Mouse (Mus musculus) testis, adult 2 months (tissue): ENCODE measurements at regions not wholly inside any gene's neighbourhood (a gene's known extent, or its start where the extent isn't known, plus 50 kb on each side); places are given as distances from the start of the nearest gene placed in this dataset.

Source experiments
- H3K27ac ChIP-seq: fragments of 200-500 bp; 2 replicates; pipeline ENCODE4 v1.5.1; 2012; ENCODE audit warnings: low read depth, low read length; ENCODE audit not compliant: control insufficient read depth, insufficient read depth
- H3K27me3 ChIP-seq: fragments of 200-500 bp; 2 replicates; pipeline ENCODE4 v1.6.1; 2012; ENCODE audit warnings: mild to moderate bottlenecking, low read length, moderate library complexity; ENCODE audit not compliant: control insufficient read depth, insufficient read depth
- H3K36me3 ChIP-seq: fragments of 200-500 bp; 2 replicates; pipeline ENCODE4 v1.6.1; 2012; ENCODE audit warnings: mild to moderate bottlenecking, low read length; ENCODE audit not compliant: control insufficient read depth, insufficient read depth
- H3K4me1 ChIP-seq: fragments of 200-500 bp; 2 replicates; pipeline ENCODE4 v1.6.1; 2012; ENCODE audit warnings: low read length; ENCODE audit not compliant: control insufficient read depth, insufficient read depth
- H3K4me3 ChIP-seq: fragments of 200-500 bp; 2 replicates; pipeline ENCODE4 v1.5.1; 2012; ENCODE audit warnings: low read depth, mild to moderate bottlenecking, low read length, moderate library complexity, mixed read lengths; ENCODE audit not compliant: control insufficient read depth
- CTCF ChIP-seq: fragments of 200-500 bp; IDR thresholded peaks from 2 replicates; pipeline ENCODE4 v1.5.1; 2012; ENCODE audit warnings: low read depth, mild to moderate bottlenecking, inconsistent platforms, low read length, moderate library complexity; ENCODE audit not compliant: control insufficient read depth, insufficient read depth, insufficient replicate concordance
- POLR2A ChIP-seq: fragments of 200-500 bp; IDR thresholded peaks from 2 replicates; pipeline ENCODE4 v1.6.1; 2012; ENCODE audit warnings: low read depth, mild to moderate bottlenecking, inconsistent platforms, low read length, moderate library complexity; ENCODE audit not compliant: control insufficient read depth

DNA sequence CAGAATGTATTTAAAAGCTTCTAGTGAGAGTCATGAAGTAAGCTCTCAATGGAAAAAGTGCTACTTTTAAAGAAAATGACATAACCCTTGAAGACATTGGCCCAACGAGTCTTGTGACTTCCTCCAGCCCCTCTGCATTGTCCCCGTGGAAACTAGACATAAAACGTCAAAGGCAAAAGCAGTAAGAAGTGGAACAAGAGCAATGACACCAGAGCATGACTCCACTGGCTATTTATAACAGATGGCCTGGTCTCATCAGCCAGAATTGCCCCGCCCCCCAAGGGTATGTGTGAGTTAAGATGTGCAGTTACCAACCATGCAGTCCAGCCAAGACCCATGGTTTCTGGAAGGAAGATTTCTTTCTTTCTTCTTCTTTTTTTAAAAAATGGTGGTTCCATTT is 161.6 kb upstream of the Igf1 start:
- no peak overlapping the region for H3K4me3 ChIP-seq
- H3K36me3 ChIP-seq, result no peaks in the 10 kb centered on the region
- H3K4me1 ChIP-seq, result peaks cover 3% of the 10 kb centered on the region; the same call in 1 of the 2 replicates
- no peak for TF ChIP-seq POLR2A
- TF ChIP-seq CTCF, result no peak
- no peak overlapping the region for H3K27ac ChIP-seq
- H3K27me3 ChIP-seq, result no peaks in the 10 kb centered on the region

DNA sequence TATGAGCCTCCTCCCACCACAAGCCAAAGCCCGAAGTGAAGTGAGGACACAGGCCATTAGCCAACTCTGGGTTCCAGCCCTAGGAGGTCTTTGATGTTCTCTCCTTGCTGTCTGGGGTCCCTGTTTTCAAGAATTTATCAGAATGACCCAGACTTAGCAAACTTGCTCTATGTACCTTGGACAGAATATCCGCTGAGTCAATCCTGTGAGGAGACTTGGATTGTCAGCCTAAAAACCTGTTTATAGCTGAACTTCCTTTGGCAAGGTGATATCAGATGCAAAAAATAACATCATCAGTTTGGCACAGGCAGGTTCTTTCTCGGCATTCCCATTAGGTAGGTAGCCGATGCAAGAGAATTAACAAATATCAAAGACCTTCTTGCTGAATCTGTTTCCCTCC is 146.9 kb upstream of the Igf1 start:
- no peaks in the 10 kb centered on the region for H3K4me1 ChIP-seq
- H3K27me3 ChIP-seq, result no peaks in the 10 kb centered on the region
- no peak overlapping the region for H3K27ac ChIP-seq
- H3K4me3 ChIP-seq, result no peak overlapping the region
- TF ChIP-seq POLR2A (no peak), CTCF (no peak)
- H3K36me3 ChIP-seq, result no peaks in the 10 kb centered on the region

DNA sequence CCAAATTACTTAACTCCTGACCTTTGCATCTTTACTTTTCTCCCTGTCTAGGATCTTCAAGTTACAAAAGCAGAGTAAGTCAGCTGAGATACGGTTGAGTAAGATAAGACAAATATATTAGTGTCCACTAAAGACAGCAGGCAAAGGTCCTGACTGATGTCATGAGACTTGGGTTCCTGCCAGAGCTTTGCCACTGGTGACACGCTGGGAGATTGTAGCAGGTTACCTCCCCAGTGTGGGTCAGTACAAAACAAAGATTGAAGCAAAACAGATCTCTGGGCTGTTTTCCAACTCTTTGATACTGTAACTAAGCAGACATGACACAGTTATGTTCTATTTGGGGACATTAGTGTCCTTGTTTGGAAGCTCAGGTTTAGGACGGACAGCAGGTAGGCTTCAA is 146.3 kb upstream of the Igf1 start:
- TF ChIP-seq CTCF, result no peak
- TF ChIP-seq POLR2A, result no peak
- Histone ChIP-seq H3K4me1 (no peaks in the 10 kb centered on the region), H3K36me3 (no peaks in the 10 kb centered on the region), H3K27me3 (no peaks in the 10 kb centered on the region), H3K4me3 (no peak overlapping the region), H3K27ac (no peak overlapping the region)

DNA sequence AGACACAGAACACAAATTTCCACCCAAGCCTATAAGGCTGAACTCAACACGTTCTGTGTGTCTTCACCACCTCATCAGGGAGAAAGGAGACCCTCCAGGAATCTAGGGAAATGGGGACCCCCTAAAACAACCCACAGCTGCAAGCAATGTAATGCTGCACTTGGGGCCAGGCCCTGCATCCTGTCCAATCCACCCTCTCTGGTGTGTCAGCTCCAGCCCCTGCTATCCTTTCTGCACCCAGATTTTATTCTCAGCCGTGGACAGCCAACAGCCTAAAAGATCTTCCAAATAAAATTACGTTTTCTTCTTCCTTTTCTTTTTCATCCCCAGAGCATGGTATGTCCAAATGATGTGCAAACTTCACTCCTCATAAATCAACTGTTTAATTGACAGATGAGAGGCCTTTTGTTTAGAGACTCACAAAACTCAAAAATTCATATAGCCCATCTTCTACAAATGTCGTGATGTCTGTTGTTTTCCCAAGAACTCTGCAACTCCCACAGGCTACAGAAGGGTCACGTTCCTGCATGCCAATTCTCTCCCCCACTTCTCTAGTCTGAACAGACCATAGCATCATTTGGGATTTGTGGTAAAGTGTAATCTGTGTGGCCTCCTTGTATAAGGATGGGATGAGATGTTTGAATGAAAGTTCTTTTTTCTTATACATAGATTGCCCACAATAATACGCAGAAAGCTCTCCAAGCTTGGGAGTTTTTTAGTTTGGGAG is 142.0 kb upstream of the Igf1 start:
- Histone ChIP-seq H3K27ac (no peak overlapping the region), H3K27me3 (no peaks in the 10 kb centered on the region), H3K4me1 (no peaks in the 10 kb centered on the region), H3K4me3 (no peak overlapping the region), H3K36me3 (no peaks in the 10 kb centered on the region)
- no peak for TF ChIP-seq CTCF
- no peak for TF ChIP-seq POLR2A

DNA sequence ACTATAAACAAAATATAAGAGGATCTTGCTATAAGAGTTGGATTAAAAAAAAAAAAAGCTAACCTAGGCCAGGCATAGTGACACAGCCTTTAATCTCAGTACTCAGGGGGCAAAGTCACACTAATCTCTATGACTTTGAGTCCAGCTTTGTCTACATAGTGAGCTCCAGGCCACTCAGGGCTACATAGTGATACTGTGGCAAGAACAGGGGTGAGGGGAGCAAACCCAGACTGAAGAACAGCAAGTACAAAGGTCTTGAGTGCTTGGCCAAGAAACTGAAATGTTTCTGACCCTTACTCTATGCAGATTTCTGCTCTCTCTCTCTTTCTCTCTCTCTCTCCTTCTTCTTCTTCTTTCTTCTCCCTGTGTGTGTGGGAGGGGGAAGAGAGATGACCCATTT is 140.9 kb upstream of the Igf1 start:
- Histone ChIP-seq H3K4me3 (no peak overlapping the region), H3K27me3 (no peaks in the 10 kb centered on the region), H3K36me3 (no peaks in the 10 kb centered on the region), H3K27ac (no peak overlapping the region), H3K4me1 (no peaks in the 10 kb centered on the region)
- TF ChIP-seq POLR2A (no peak), CTCF (no peak)

DNA sequence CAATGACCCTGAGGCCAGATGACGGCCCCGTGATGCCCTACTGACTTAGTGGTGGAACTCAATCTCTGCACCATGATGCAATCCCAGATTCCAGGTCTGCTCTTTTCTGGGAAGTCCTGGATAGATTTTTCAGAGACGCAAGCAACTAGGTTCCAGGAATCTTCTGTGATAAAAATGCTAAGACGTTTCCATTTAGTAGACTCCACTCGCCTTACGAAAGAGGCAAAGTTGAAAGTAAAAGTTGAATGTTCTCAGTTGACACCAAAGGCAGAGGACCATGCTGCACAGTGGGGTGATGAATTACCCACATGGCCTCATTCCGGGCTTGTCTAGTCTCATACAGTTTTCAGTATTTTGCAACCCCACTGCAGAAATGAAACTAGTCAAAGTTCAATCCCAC is 139.6 kb upstream of the Igf1 start:
- Histone ChIP-seq H3K36me3 (no peaks in the 10 kb centered on the region), H3K27me3 (no peaks in the 10 kb centered on the region), H3K4me1 (no peaks in the 10 kb centered on the region), H3K27ac (no peak overlapping the region), H3K4me3 (no peak overlapping the region)
- no peak for TF ChIP-seq POLR2A
- no peak for TF ChIP-seq CTCF

DNA sequence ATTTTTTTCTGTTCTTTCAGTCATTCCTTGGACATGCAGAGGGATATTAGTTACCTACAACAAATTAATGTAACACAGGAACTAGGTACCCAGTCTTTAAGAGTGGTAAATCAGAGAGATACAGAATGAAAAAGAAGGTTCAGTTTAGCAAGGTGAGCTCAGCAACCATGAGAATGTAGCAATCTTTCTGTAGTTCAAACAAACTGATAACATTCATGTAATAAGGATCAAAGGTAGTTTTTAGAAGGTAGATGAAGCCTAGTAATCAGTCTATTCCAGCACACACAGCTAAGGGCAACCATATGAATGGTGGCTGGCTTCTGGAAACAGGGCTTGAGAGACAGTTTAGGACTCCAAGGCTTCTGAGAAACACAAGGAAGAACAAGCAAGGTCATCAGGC is 138.1 kb upstream of the Igf1 start:
- no peaks in the 10 kb centered on the region for H3K4me1 ChIP-seq
- no peaks in the 10 kb centered on the region for H3K27me3 ChIP-seq
- TF ChIP-seq CTCF (no peak), POLR2A (no peak)
- H3K4me3 ChIP-seq, result no peak overlapping the region
- H3K27ac ChIP-seq, result no peak overlapping the region
- H3K36me3 ChIP-seq, result no peaks in the 10 kb centered on the region

DNA sequence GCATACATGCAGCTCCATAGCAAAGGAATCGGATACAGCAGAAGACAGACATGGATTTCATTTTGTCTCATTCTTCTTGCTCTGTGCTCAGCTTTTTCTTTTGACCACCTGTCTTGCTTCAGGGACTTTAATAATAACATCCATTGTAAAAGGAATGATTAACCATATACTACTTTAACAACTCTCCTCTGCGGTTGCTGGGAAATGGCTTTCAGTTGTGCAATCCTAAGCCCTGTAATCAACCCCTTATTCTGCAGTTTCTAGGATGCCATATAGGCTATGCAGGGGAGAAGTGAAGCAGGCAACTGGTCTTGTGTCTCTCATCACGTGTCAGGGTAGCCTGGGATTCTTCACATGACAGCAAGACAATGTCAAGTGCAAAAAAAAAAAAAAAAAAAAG is 135.8 kb upstream of the Igf1 start:
- Histone ChIP-seq H3K27ac (no peak overlapping the region), H3K36me3 (no peaks in the 10 kb centered on the region), H3K4me1 (no peaks in the 10 kb centered on the region), H3K4me3 (no peak overlapping the region), H3K27me3 (no peaks in the 10 kb centered on the region)
- TF ChIP-seq POLR2A (no peak), CTCF (no peak)
